ENCODE assay signal across 8 mouse cellular contexts in the genomic region with DNA sequence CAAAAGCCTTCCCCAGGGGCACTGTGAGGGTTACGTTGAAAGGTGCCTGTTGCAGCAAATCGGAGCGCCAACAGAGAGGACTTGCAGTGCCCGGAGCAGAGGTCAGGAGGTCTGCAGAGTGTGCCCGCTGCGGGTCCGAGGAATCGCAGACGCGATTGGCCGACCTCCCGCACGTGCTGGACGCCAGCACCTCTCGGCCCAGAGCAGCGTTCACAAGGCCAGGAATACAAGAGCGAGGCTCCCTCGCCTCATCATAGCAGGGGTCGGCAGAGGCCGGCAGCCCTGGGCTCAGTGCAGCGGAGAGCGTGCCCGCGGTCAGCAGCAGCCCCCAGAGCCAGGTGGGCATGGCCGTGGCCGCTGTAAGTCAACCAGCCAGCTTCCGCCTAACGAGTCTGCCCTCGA. TPM values are rescaled to one million over a fixed set of nuclear protein-coding genes. Genes with fewer than 3 reads are reported as not detected.
A peak's percentile ranks its signal among the peaks of the same experiment; 100 is the strongest.
DNase-seq lines count a peak whose midpoint lies in the region; ATAC-seq and TF ChIP-seq lines count a peak whose summit lies in the region.

No protein-coding gene starts in this region.

- no peak for TF ChIP-seq CTCF in cerebellum, adult 2 months (IDR thresholded peaks at IDR 0.05; ENCODE audit: borderline replicate concordance, insufficient read depth, low read depth, low read length)

- no peak for TF ChIP-seq POLR2A in cerebellum, adult 2 months (IDR thresholded peaks at IDR 0.05; ENCODE audit: borderline replicate concordance, insufficient read depth, low read length)

- no peaks in the 10 kb centered on the region for H3K9me3 ChIP-seq in forebrain, embryonic 12.5 days
- H3K9me3 ChIP-seq in kidney, embryonic 15.5 days (replicated peaks): no peaks in the 10 kb centered on the region
- H3K9me3 ChIP-seq in midbrain, embryonic 12.5 days: no peaks in the 10 kb centered on the region

- 22% methylated on average over 29 of the region's 29 CpGs for WGBS in cerebellum, adult 2 months
- 4% methylated on average over 29 of the region's 29 CpGs for WGBS in forebrain, embryonic 12.5 days
- 2% methylated on average over 29 of the region's 29 CpGs for WGBS in kidney, embryonic 15.5 days
- 2% methylated on average over 29 of the region's 29 CpGs for WGBS in midbrain, embryonic 12.5 days

- peak overlapping the region; percentile 79 for H3K9ac ChIP-seq in forebrain, embryonic 12.5 days
- peak overlapping the region; percentile 64 for H3K9ac ChIP-seq in kidney, embryonic 15.5 days
- H3K9ac ChIP-seq in midbrain, embryonic 12.5 days (replicated peaks): peak overlapping the region; percentile 79

- H3K36me3 ChIP-seq in forebrain, embryonic 12.5 days (replicated peaks): no peaks in the 10 kb centered on the region
- no peaks in the 10 kb centered on the region for H3K36me3 ChIP-seq in kidney, embryonic 15.5 days
- no peaks in the 10 kb centered on the region for H3K36me3 ChIP-seq in midbrain, embryonic 12.5 days

- peak overlapping the region; percentile 6; the same call in 1 of the 2 replicates for H3K27ac ChIP-seq in cerebellum, adult 2 months (ENCODE audit: insufficient read depth, low read length)
- peak overlapping the region; percentile 73 for H3K27ac ChIP-seq in forebrain, embryonic 12.5 days
- H3K27ac ChIP-seq in kidney, embryonic 15.5 days: peak overlapping the region; percentile 84
- peak overlapping the region; percentile 76 for H3K27ac ChIP-seq in midbrain, embryonic 12.5 days (replicated peaks)

- H3K4me1 ChIP-seq in cerebellum, adult 2 months (ENCODE audit: control insufficient read depth, insufficient read depth, low read length): peaks cover 25% of the 10 kb centered on the region
- peaks cover 81% of the 10 kb centered on the region for H3K4me1 ChIP-seq in forebrain, embryonic 12.5 days
- peaks cover 79% of the 10 kb centered on the region for H3K4me1 ChIP-seq in kidney, embryonic 15.5 days
- peaks cover 85% of the 10 kb centered on the region for H3K4me1 ChIP-seq in midbrain, embryonic 12.5 days

- ATAC-seq in forebrain, embryonic 12.5 days (ENCODE audit: low FRiP score): no peak
- peak; percentile 0; the same call in 1 of the 2 replicates for ATAC-seq in kidney, embryonic 15.5 days (replicated peaks; ENCODE audit: low FRiP score)
- ATAC-seq in midbrain, embryonic 12.5 days (ENCODE audit: low FRiP score, low read depth): no peak
- no peak for ATAC-seq in megakaryocyte progenitor cell, adult 5-6 weeks (replicated peaks; ENCODE audit: poor library complexity)

- peak overlapping the region; percentile 92 for H3K4me2 ChIP-seq in forebrain, embryonic 12.5 days
- peak overlapping the region; percentile 96 for H3K4me2 ChIP-seq in kidney, embryonic 15.5 days
- H3K4me2 ChIP-seq in midbrain, embryonic 12.5 days (replicated peaks): peak overlapping the region; percentile 91

- no peaks in the 10 kb centered on the region for H3K27me3 ChIP-seq in cerebellum, adult 2 months (ENCODE audit: control insufficient read depth, insufficient read depth, low read length)
- peaks cover 48% of the 10 kb centered on the region for H3K27me3 ChIP-seq in forebrain, embryonic 12.5 days
- peaks cover 43% of the 10 kb centered on the region for H3K27me3 ChIP-seq in kidney, embryonic 15.5 days
- H3K27me3 ChIP-seq in midbrain, embryonic 12.5 days: peaks cover 60% of the 10 kb centered on the region

- H3K4me3 ChIP-seq in cerebellum, adult 2 months (replicated peaks; ENCODE audit: insufficient read depth, low read depth, low read length): peak overlapping the region; percentile 15
- peak overlapping the region; percentile 64 for H3K4me3 ChIP-seq in forebrain, embryonic 12.5 days (replicated peaks)
- peak overlapping the region; percentile 73 for H3K4me3 ChIP-seq in kidney, embryonic 15.5 days (replicated peaks)
- H3K4me3 ChIP-seq in midbrain, embryonic 12.5 days: peak overlapping the region; percentile 52

- DNase-seq in cerebellum, adult 2 months: no peak
- no peak for DNase-seq in cerebellum, adult 18-20 months
- DNase-seq in MN1 (ENCODE audit: low spot score) (peak; percentile 62), adipocyte (ENCODE audit: low spot score) (no peak)

RNA-seq across cellular contexts. Expression of a gene that starts 0.7 kb away (rescaled TPM):
- 3.8 and 4.5 TPM in 2 replicates for polyA plus RNA-seq in cerebellum, adult 2 months (2012; rRNA removed)
- 4.3 and 5.2 TPM in 2 replicates for polyA plus RNA-seq in forebrain, embryonic 12.5 days (2016; fragmentation: Nextera tagmentation; extraction: Ambion mirVana)
- 5.1 and 5.6 TPM in 2 replicates for polyA plus RNA-seq in kidney, embryonic 15.5 days (2015; fragmentation: Nextera tagmentation; extraction: Ambion mirVana)
- 6.9 and 7.0 TPM in 2 replicates for polyA plus RNA-seq in midbrain, embryonic 12.5 days (2016; fragmentation: Nextera tagmentation; extraction: Ambion mirVana)
- 0.15 TPM in 1 of 2 replicates, not detected in the other for total RNA-seq in megakaryocyte progenitor cell, adult 5-6 weeks (2015)
- total RNA-seq in megakaryocyte progenitor cell, adult 5-6 weeks (2017): 0.12 and 0.30 TPM in 2 replicates

RNA-seq across cellular contexts. Expression of a gene that starts 3.3 kb away (rescaled TPM):
- polyA plus RNA-seq in cerebellum, adult 2 months (2012; rRNA removed): 45.6 and 50.3 TPM in 2 replicates
- 8.5 and 10.8 TPM in 2 replicates for polyA plus RNA-seq in forebrain, embryonic 12.5 days (2016; fragmentation: Nextera tagmentation; extraction: Ambion mirVana)
- 5.9 and 6.7 TPM in 2 replicates for polyA plus RNA-seq in kidney, embryonic 15.5 days (2015; fragmentation: Nextera tagmentation; extraction: Ambion mirVana)
- polyA plus RNA-seq in midbrain, embryonic 12.5 days (2016; fragmentation: Nextera tagmentation; extraction: Ambion mirVana): 14.2 and 14.8 TPM in 2 replicates
- 3.6 and 6.4 TPM in 2 replicates for total RNA-seq in megakaryocyte progenitor cell, adult 5-6 weeks (2015)
- 6.4 and 6.6 TPM in 2 replicates for total RNA-seq in megakaryocyte progenitor cell, adult 5-6 weeks (2017)

RNA-seq across cellular contexts. Expression of a gene that starts 12.0 kb away (rescaled TPM):
- polyA plus RNA-seq in cerebellum, adult 2 months (2012; rRNA removed): 27.3 and 28.4 TPM in 2 replicates
- polyA plus RNA-seq in forebrain, embryonic 12.5 days (2016; fragmentation: Nextera tagmentation; extraction: Ambion mirVana): 15.3 and 16.7 TPM in 2 replicates
- 13.6 and 14.3 TPM in 2 replicates for polyA plus RNA-seq in kidney, embryonic 15.5 days (2015; fragmentation: Nextera tagmentation; extraction: Ambion mirVana)
- 13.9 and 14.7 TPM in 2 replicates for polyA plus RNA-seq in midbrain, embryonic 12.5 days (2016; fragmentation: Nextera tagmentation; extraction: Ambion mirVana)
- total RNA-seq in megakaryocyte progenitor cell, adult 5-6 weeks (2015): 7.8 and 10.2 TPM in 2 replicates
- 13.9 and 16.2 TPM in 2 replicates for total RNA-seq in megakaryocyte progenitor cell, adult 5-6 weeks (2017)

RNA-seq across cellular contexts. Expression of a gene that starts 39.1 kb away (rescaled TPM):
- polyA plus RNA-seq in cerebellum, adult 2 months (2012; rRNA removed): 2,309 TPM in 2 replicates
- polyA plus RNA-seq in forebrain, embryonic 12.5 days (2016; fragmentation: Nextera tagmentation; extraction: Ambion mirVana): 461 and 463 TPM in 2 replicates
- polyA plus RNA-seq in kidney, embryonic 15.5 days (2015; fragmentation: Nextera tagmentation; extraction: Ambion mirVana): 546 and 562 TPM in 2 replicates
- 512 and 518 TPM in 2 replicates for polyA plus RNA-seq in midbrain, embryonic 12.5 days (2016; fragmentation: Nextera tagmentation; extraction: Ambion mirVana)
- total RNA-seq in megakaryocyte progenitor cell, adult 5-6 weeks (2015): 405 and 437 TPM in 2 replicates
- total RNA-seq in megakaryocyte progenitor cell, adult 5-6 weeks (2017): 109 and 145 TPM in 2 replicates

RNA-seq across cellular contexts. Expression of a gene that starts 42.6 kb away (rescaled TPM):
- 3.6 and 4.1 TPM in 2 replicates for polyA plus RNA-seq in cerebellum, adult 2 months (2012; rRNA removed)
- 94.2 and 95.6 TPM in 2 replicates for polyA plus RNA-seq in forebrain, embryonic 12.5 days (2016; fragmentation: Nextera tagmentation; extraction: Ambion mirVana)
- 67.5 and 71.1 TPM in 2 replicates for polyA plus RNA-seq in kidney, embryonic 15.5 days (2015; fragmentation: Nextera tagmentation; extraction: Ambion mirVana)
- polyA plus RNA-seq in midbrain, embryonic 12.5 days (2016; fragmentation: Nextera tagmentation; extraction: Ambion mirVana): 76.5 and 77.3 TPM in 2 replicates
- 21.2 and 22.7 TPM in 2 replicates for total RNA-seq in megakaryocyte progenitor cell, adult 5-6 weeks (2015)
- 27.4 and 40.3 TPM in 2 replicates for total RNA-seq in megakaryocyte progenitor cell, adult 5-6 weeks (2017)

Comparison
In these comparisons a context has a peak if more than half of its experiments do, and no peak if none do; other contexts are left out.
1. H3K27ac ChIP-seq: peak in every context shown above with its lines; median percentile 84 in kidney, embryonic 15.5 days; 76 in midbrain, embryonic 12.5 days; 73 in forebrain, embryonic 12.5 days; 6 in cerebellum, adult 2 months.
2. H3K4me3 ChIP-seq: peak in every context shown above with its lines; median percentile 73 in kidney, embryonic 15.5 days; 64 in forebrain, embryonic 12.5 days; 52 in midbrain, embryonic 12.5 days; 15 in cerebellum, adult 2 months.